Mouse (Mus musculus): ENCODE results near the gene Lilra6.
"Not testable (repeated sequence)": the region's sequence is repeated elsewhere in the genome, so short reads cannot be mapped to it uniquely, and the experiment has no call there.

Lilra6 gene

GRCm38 (mm10) chr7:3915387-3915786 lies at the start of gene Lilra6:
TSS of gene Lilra6 (minus strand) at chr7:3915503.
- DNase-seq: not testable (repeated sequence)

DNA sequence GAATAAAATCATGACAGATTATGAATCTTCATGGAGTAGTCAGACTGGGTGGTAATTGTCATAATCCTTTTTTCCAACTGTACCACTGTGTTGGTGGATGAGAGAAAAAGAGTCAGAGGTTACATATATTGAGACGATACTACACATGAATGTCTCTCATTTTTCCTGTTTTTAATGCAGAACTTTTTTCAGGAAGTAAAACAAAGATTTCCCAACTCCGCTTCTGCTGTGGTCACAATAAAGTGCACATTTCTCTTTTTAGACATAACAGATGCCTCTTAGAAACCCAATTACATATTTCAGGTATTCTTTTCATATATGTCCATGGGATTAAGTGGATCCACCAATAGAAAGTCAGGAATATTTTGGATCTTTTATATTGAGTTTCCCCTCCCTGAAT lies 46.7 kb upstream of the Lilra6 start:
- DNase-seq: no peak

DNA sequence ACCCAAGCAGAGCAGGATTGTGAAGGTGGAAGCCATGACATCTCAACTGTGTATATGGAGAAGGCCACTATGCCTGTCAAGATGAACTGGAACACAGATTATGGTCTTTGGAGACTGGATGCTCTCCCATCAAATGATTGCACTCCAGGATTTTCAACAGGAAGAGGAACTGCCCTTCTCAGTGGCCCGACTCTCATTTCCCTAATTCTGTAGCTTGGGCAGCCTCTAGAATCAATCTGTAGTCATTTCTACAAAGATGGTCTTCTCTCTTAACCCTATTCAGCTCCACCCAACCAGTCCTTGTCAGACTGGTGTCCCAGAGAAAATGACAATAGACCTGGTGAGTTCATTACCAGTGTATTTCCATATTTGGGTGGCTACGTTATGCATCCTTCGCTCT lies 42.1 kb upstream of the Lilra6 start:
- no peak for DNase-seq

DNA sequence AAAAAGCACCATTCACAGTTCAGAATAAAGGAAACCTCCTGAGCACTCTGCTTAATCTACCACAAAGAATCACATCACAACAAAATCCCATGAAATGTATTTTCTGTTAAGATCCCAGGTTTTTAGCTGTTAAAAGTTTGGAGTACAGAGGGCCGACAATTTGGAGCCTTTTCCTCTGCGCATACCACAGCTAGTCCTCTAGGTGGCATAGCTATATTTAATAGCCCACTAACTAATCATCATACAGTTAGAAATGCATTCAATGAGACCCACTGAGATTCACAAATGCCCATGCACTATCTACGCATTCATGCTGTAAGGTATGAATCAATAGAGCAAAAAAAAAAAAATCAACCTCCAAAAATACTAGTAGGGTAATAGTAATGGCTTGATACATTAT lies 33.9 kb upstream of the Lilra6 start:
- DNase-seq: no peak

- DNase-seq: no peak
Observed at GRCm38 (mm10) chr7:3948223-3948622, 32.9 kb upstream of the Lilra6 start.

DNA sequence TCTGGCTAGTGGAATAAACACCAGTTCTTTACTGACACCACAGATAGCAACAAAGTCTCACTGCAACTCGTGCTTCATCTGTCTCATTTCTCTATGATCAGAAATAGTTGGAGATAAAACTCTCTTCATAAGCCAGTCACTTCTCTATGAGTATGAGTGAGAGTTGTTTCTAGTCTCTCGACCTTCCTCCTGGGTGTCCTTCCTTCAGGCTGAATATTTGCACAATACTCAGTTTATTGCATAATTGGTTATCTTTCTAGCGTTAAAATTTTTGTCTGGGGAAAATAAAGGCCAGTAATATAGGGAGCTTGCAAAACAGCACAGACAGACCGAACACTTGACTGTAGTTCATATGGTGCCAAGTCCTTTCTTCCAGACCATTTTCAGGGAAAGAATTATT lies 30.8 kb upstream of the Lilra6 start:
- no peak for DNase-seq

DNA sequence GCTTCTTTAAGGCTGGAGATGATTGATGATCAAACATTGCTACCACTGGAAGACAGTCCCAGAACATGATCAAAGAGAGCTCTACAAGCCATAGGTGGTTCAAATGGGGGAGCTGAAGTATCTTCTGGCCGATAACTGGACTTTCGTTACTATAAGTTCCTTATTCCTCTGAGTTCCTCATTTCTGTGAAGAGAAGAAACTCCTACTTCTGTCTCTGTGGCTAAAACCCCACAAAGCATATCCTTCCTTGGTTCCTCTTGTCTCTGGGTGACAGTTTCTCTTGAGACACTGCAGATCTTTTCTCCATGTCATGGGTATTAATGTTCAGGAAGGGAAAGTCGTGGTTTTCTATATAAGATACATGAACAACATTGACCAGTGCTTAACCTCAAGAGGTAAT lies 25.6 kb upstream of the Lilra6 start:
- DNase-seq: no peak

DNA sequence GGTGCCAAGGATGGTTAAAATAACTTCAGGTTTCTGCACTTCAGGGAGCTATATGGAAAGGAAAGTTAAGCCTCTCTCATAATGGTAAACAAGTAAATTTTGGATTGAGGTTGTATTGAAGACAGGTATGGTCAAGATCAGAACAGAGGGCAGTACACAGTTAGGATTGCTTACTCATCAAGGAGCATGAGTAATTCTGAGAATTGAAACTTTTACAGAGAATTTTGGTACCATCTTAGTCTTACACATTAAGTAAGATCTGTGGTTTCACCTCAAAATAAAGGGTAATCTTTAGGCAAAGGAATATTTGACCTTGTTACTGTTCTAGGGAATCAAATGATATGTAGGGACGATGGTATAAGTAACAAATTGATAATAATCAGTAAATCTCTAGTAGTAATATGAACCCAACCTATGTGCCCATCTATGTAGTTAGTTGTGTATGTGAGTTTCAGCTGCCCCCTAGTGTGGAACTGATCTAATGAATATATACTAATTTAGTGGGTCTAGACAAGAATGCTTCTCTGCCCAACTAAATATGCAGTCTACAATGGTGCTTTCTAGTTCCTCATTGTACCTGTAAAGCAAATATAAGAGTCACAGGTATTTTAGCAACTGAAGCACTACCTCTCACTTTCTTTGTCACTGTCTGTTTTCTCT lies 24.7 kb upstream of the Lilra6 start:
- no peak for DNase-seq

DNA sequence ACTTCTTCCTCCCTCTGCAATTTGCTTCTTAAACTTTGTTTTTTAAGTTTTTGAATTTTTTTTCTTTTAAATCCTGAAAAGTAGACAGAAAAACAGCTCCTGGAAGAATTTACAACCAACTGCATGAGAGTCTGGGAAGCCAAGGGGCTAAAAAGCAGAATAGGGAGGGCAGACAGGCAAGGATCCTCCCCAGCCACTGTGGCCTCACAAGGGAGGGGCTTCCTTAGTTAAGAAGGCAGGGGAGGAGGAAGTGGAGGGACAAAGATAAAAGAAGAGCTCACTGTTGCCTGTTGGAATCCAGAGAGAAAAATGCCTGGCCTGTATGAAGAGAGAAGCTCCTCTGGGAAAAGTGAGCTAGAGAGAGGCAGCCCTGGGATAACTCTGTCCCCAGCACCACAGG lies 20.2 kb upstream of the Lilra6 start:
- DNase-seq: not testable (repeated sequence)

DNA sequence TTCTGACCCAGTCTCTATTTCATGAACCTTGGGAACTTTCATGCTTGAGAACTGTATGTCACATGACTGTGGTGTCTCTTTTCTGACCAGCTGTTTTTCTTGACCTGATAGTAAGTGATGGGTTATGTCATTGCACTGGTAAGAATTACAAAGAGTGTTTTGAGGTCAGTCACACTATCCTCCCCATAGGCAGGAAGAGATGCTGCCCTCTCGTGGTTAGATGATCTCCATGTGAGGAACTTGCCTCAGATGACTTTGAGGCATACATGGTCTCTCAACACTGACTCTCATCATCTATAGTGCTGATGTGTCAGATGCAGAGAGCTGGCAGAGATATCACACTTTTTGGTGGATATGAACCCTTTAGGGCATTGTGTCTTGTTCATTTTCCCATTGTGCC lies 11.6 kb downstream of the Lilra6 start:
- no peak for DNase-seq

- not testable (repeated sequence) for DNase-seq
Observed at GRCm38 (mm10) chr7:3898036-3898590, 17.2 kb downstream of the Lilra6 start, which contains the start of gene Gm14548. TSS of gene Gm14548 (minus strand) at chr7:3898120.

DNA sequence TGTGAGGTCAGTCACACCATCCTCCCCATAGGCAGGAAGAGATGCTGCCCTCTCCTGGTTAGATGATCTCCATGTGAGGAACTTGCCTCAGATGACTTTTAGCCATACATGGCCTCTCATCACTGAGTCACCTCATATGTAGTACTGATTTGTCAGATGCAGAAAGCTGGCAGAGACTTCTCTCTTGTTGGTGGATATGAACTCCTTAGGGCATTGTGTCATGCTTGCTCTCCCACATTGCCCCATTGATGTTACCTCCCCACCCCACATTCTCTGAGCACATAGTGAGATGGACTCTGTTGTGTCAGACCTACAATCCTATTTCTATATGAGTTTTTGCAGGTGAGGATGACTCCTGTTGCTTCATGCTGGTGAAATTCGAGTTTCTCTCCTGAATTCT lies 40.3 kb downstream of the Lilra6 start:
- DNase-seq: not testable (repeated sequence)
